ENCODE assay signal across 44 mouse cellular contexts in the genomic region with DNA sequence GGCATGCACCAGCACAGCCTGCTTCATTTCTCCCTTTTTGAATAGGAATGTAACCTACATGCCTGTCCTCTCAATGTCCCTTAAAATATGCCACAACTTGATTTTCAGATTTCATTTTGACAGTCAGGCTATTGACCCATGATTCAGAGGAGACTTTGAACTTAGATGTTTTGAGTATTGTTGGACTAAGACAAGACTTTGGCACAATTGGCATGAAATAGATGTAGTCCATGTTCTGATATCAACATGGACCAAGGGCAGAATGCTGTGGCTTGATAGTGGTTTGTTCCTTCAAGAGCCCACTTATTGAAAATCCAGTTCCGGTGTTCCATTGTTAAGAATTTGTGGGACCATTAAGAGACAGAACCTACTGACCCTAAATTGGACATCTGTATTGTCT. TPM values are rescaled to one million over a fixed set of nuclear protein-coding genes. Genes with fewer than 3 reads are reported as not detected.
"Had no signal": no experiment of that assay in that cellular context is flagged by ENCODE, and none has a peak within 500 bp of the region (broad histone marks: within the 10 kb centered on the region; RNA-seq: fewer than 3 reads in every experiment).

No protein-coding gene starts in this region.

- H3K4me3 ChIP-seq: left cerebral cortex, adult 2 months; limb, embryonic 10.5 days; limb, embryonic 12.5 days; limb, embryonic 13.5 days; limb, embryonic 15.5 days; liver, embryonic 12.5 days; liver, embryonic 13.5 days; liver, embryonic 15.5 days; lung, embryonic 15.5 days; megakaryocyte, embryonic 14.5 days; midbrain, embryonic 10.5 days; midbrain, embryonic 12.5 days; midbrain, embryonic 13.5 days; midbrain, embryonic 15.5 days; myocyte; neural tube, embryonic 12.5 days had no signal

- H3K4me1 ChIP-seq: limb, embryonic 10.5 days; limb, embryonic 12.5 days; limb, embryonic 13.5 days; limb, embryonic 15.5 days; liver, embryonic 12.5 days; liver, embryonic 13.5 days; liver, embryonic 15.5 days; lung, embryonic 15.5 days; megakaryocyte, embryonic 14.5 days; midbrain, embryonic 10.5 days; midbrain, embryonic 12.5 days; midbrain, embryonic 13.5 days; midbrain, embryonic 15.5 days; neural tube, embryonic 12.5 days had no signal

- DNase-seq: left cerebral cortex, postnatal 4 days; liver, embryonic 13.5 days; liver, postnatal 0 days; lung, adult 18-20 months; lung, adult 2 months; lung, embryonic 14.5 days; lung, postnatal 10 days; lung, postnatal 14 days; lung, postnatal 36 days; lung, postnatal 4 days; midbrain, embryonic 14.5 days had no signal

- H3K9ac ChIP-seq: limb, embryonic 12.5 days; limb, embryonic 13.5 days; limb, embryonic 15.5 days; liver, embryonic 12.5 days; liver, embryonic 13.5 days; liver, embryonic 14.5 days; liver, embryonic 15.5 days; liver, postnatal 0 days; lung, embryonic 14.5 days; lung, embryonic 15.5 days; midbrain, embryonic 12.5 days; midbrain, embryonic 13.5 days; midbrain, embryonic 15.5 days; neural tube, embryonic 12.5 days had no signal

- H3K27ac ChIP-seq: left cerebral cortex, adult 2 months; limb, embryonic 10.5 days; limb, embryonic 12.5 days; limb, embryonic 13.5 days; limb, embryonic 15.5 days; liver, embryonic 12.5 days; liver, embryonic 13.5 days; liver, embryonic 14.5 days; liver, embryonic 15.5 days; lung, embryonic 15.5 days; macrophage; midbrain, embryonic 10.5 days; midbrain, embryonic 12.5 days; midbrain, embryonic 13.5 days; midbrain, embryonic 15.5 days; neural tube, embryonic 12.5 days had no signal

- H3K27me3 ChIP-seq: limb, embryonic 12.5 days; limb, embryonic 13.5 days; limb, embryonic 15.5 days; liver, embryonic 12.5 days; liver, embryonic 13.5 days; liver, embryonic 15.5 days; lung, embryonic 15.5 days; megakaryocyte, embryonic 14.5 days; midbrain, embryonic 12.5 days; midbrain, embryonic 13.5 days; midbrain, embryonic 15.5 days; neural tube, embryonic 12.5 days had no signal

- H3K36me3 ChIP-seq: limb, embryonic 10.5 days; limb, embryonic 12.5 days; limb, embryonic 13.5 days; limb, embryonic 15.5 days; liver, embryonic 12.5 days; liver, embryonic 13.5 days; liver, embryonic 15.5 days; lung, embryonic 15.5 days; midbrain, embryonic 10.5 days; midbrain, embryonic 12.5 days; midbrain, embryonic 13.5 days; midbrain, embryonic 15.5 days; neural tube, embryonic 12.5 days had no signal

RNA-seq across cellular contexts. Expression of gene Cyp3a11, which starts 23.6 kb away (rescaled TPM):
- total RNA-seq: left cerebral cortex, adult 2 months; left cerebral cortex, adult 8-10 months; left cerebral cortex, postnatal 10 days; left cerebral cortex, postnatal 14 days; left cerebral cortex, postnatal 25 days; left cerebral cortex, postnatal 36 days; left cerebral cortex, postnatal 4 days; megakaryocyte progenitor cell, adult 5-6 weeks; megakaryocyte, adult 5-6 weeks; megakaryocyte-erythroid progenitor cell, adult 5-6 weeks; midbrain, postnatal 0 days; monocyte, adult 5-6 weeks had no signal
- polyA plus RNA-seq: limb, embryonic 10.5 days; limb, embryonic 11.5 days; limb, embryonic 12.5 days; limb, embryonic 13.5 days; limb, embryonic 14.5 days; liver, embryonic 11.5 days; liver, embryonic 12.5 days; lung, embryonic 14.5 days; lung, embryonic 15.5 days; macrophage; midbrain, embryonic 10.5 days; midbrain, embryonic 11.5 days; midbrain, embryonic 12.5 days; midbrain, embryonic 13.5 days; midbrain, embryonic 14.5 days; midbrain, embryonic 15.5 days; midbrain, embryonic 16.5 days; midbrain, postnatal 0 days; myocyte; neural tube, embryonic 11.5 days; neural tube, embryonic 12.5 days had no signal
